Mouse (Mus musculus) lung, embryonic 14.5 days (tissue): ENCODE data around the gene S1pr1. TPM values are rescaled to one million over a fixed set of nuclear protein-coding genes. Genes with fewer than 3 reads are reported as not detected.

Experiments
- ATAC-seq: fragments of 200-750 bp; cut with Nextera tagmentation; 2 replicates; pipeline ENCODE4 v1.8.0; 2017; ENCODE audit warnings: mild to moderate bottlenecking, moderate TSS enrichment, moderate library complexity; ENCODE audit not compliant: insufficient read depth
- DNase-seq: peaks from one replicate; pipeline ENCODE4 v3.0.0-alpha.2; 2015
- H3K27ac ChIP-seq: fragments of 300-500 bp; sonication (generic); 2 replicates; pipeline ENCODE4 v1.5.1; 2014; ENCODE audit warnings: low read depth, mild to moderate bottlenecking, moderate library complexity
- H3K27me3 ChIP-seq: fragments of 300-500 bp; sonication (generic); 2 replicates; pipeline ENCODE4 v1.6.1; 2014; ENCODE audit warnings: low read length, control low read depth; ENCODE audit not compliant: insufficient read depth
- H3K36me3 ChIP-seq: fragments of 300-500 bp; sonication (generic); 2 replicates; pipeline ENCODE4 v1.6.1; 2014; ENCODE audit warnings: control low read depth; ENCODE audit not compliant: insufficient read depth
- H3K4me1 ChIP-seq: fragments of 300-500 bp; sonication (generic); 2 replicates; pipeline ENCODE4 v1.6.1; 2014; ENCODE audit warnings: antibody characterized with exemption, control low read depth; ENCODE audit not compliant: insufficient read depth
- H3K4me2 ChIP-seq: fragments of 300-500 bp; sonication (generic); 2 replicates; pipeline ENCODE4 v1.6.1; 2014; ENCODE audit warnings: mild to moderate bottlenecking
- H3K4me3 ChIP-seq: fragments of 300-500 bp; sonication (generic); 2 replicates; pipeline ENCODE4 v1.5.1; 2014; ENCODE audit warnings: low read depth, low read length
- H3K9ac ChIP-seq: fragments of 300-500 bp; sonication (generic); 2 replicates; pipeline ENCODE4 v1.6.1; 2014
- H3K9me3 ChIP-seq: fragments of 300-500 bp; sonication (generic); 2 replicates; pipeline ENCODE4 v1.6.1; 2016; ENCODE audit warnings: low read depth, low read length, control low read depth
- CTCF ChIP-seq: IDR thresholded peaks from 2 replicates; pipeline ENCODE4 v1.5.1; 2016; ENCODE audit warnings: antibody characterized with exemption, low read depth
- WGBS: fragments of 180-500 bp; shearing (Covaris S2); extraction: QIAGEN DNeasy Blood & Tissue Kit; methylation state at CpG from one replicate; pipeline ENCODE4 v1.1.7; 2014; 5-methylcytosine and 5-hydroxymethylcytosine counted together
- polyA plus RNA-seq: library from polyadenylated mRNA; unstranded; fragments of >200 nt; fragmentation: Nextera tagmentation; extraction: Ambion mirVana; gene quantifications from 2 replicates; pipeline ENCODE4 v1.2.1, GENCODE M21; 2014

Gene S1pr1
- 20.5 and 21.2 TPM in 2 replicates for polyA plus RNA-seq

- no peaks in the 10 kb centered on the region; the same call in 1 of the 2 replicates for H3K36me3 ChIP-seq
- H3K9ac ChIP-seq = peak within 1 kb of the TSS; percentile 74
- ATAC-seq (peak; percentile 94), DNase-seq (peak; percentile 93)
- H3K4me3 ChIP-seq = peak within 1 kb of the TSS; percentile 53
- H3K27me3 ChIP-seq = no peaks in the 10 kb centered on the region
- peak within 1 kb of the TSS; percentile 86 for H3K27ac ChIP-seq
- H3K4me2 ChIP-seq = peak within 1 kb of the TSS; percentile 82
- under 1% methylated on average over 51 of the region's 51 CpGs for WGBS
- H3K4me1 ChIP-seq = no peaks in the 10 kb centered on the region
- H3K9me3 ChIP-seq = no peaks in the 10 kb centered on the region
- TF ChIP-seq CTCF = peak; percentile 38
Measured at GRCm38 (mm10) chr3:115714671-115715651, at the start of gene S1pr1. S1pr1 (minus strand) TSS chr3:115715072.

- ATAC-seq = peak; percentile 88
- H3K4me1 ChIP-seq = no peaks in the 10 kb centered on the region
- H3K4me3 ChIP-seq = no peak overlapping the region
- no peaks in the 10 kb centered on the region for H3K36me3 ChIP-seq
- no peak overlapping the region for H3K27ac ChIP-seq
- no peaks in the 10 kb centered on the region for H3K9me3 ChIP-seq
- no peak for TF ChIP-seq CTCF
- H3K9ac ChIP-seq = no peak overlapping the region
- peak; percentile 60 for DNase-seq
- WGBS = 12% methylated on average over 6 of the region's 6 CpGs
- H3K27me3 ChIP-seq = no peaks in the 10 kb centered on the region
- H3K4me2 ChIP-seq = no peak overlapping the region
Measured at GRCm38 (mm10) chr3:115763292-115763691, 48.4 kb upstream of the S1pr1 start.

GRCm38 (mm10) chr3:115762841-115763240 lies 48.0 kb upstream of the S1pr1 start:
- no peak for ATAC-seq

GRCm38 (mm10) chr3:115759659-115760058 lies 44.8 kb upstream of the S1pr1 start:
- Histone ChIP-seq H3K27ac (no peak overlapping the region), H3K4me3 (no peak overlapping the region), H3K27me3 (no peaks in the 10 kb centered on the region), H3K4me1 (no peaks in the 10 kb centered on the region), H3K9ac (no peak overlapping the region), H3K4me2 (no peak overlapping the region), H3K36me3 (no peaks in the 10 kb centered on the region), H3K9me3 (no peaks in the 10 kb centered on the region)
- 91% methylated on average over 4 of the region's 4 CpGs for WGBS
- TF ChIP-seq CTCF = no peak
- ATAC-seq = no peak
- DNase-seq = no peak

More at GRCm38 (mm10) chr3:115762841-115763240, 48.0 kb upstream of the S1pr1 start:
- Histone ChIP-seq H3K27ac (no peak overlapping the region), H3K4me1 (no peaks in the 10 kb centered on the region), H3K4me3 (no peak overlapping the region), H3K9ac (no peak overlapping the region), H3K36me3 (no peaks in the 10 kb centered on the region), H3K27me3 (no peaks in the 10 kb centered on the region), H3K4me2 (no peak overlapping the region), H3K9me3 (no peaks in the 10 kb centered on the region)
- no peak for DNase-seq
- no peak for TF ChIP-seq CTCF
- 48% methylated on average over 7 of the region's 7 CpGs for WGBS

- H3K36me3 ChIP-seq = no peaks in the 10 kb centered on the region
- H3K4me3 ChIP-seq = no peak overlapping the region
- 4% methylated on average over 9 of the region's 9 CpGs for WGBS
- H3K4me2 ChIP-seq = peak overlapping the region; percentile 40
- TF ChIP-seq CTCF = no peak
- no peaks in the 10 kb centered on the region for H3K9me3 ChIP-seq
- H3K27ac ChIP-seq = no peak overlapping the region
- no peaks in the 10 kb centered on the region for H3K27me3 ChIP-seq
- no peaks in the 10 kb centered on the region for H3K4me1 ChIP-seq
- no peak overlapping the region for H3K9ac ChIP-seq
- ATAC-seq (peak; percentile 62; the same call in 1 of the 2 replicates), DNase-seq (no peak)
Measured at GRCm38 (mm10) chr3:115758455-115758912, 43.6 kb upstream of the S1pr1 start.

GRCm38 (mm10) chr3:115754466-115754865 lies 39.6 kb upstream of the S1pr1 start:
- Histone ChIP-seq H3K36me3 (no peaks in the 10 kb centered on the region), H3K27ac (no peak overlapping the region), H3K4me3 (no peak overlapping the region), H3K4me1 (no peaks in the 10 kb centered on the region), H3K4me2 (no peak overlapping the region), H3K27me3 (no peaks in the 10 kb centered on the region), H3K9me3 (no peaks in the 10 kb centered on the region), H3K9ac (no peak overlapping the region)
- DNase-seq = no peak
- no peak for ATAC-seq
- TF ChIP-seq CTCF = no peak
- 40% methylated on average over 8 of the region's 8 CpGs for WGBS

- no peak for TF ChIP-seq CTCF
- WGBS = 89% methylated on average over 3 of the region's 3 CpGs
- Histone ChIP-seq H3K4me2 (no peak overlapping the region), H3K4me3 (no peak overlapping the region), H3K27me3 (no peaks in the 10 kb centered on the region), H3K9ac (no peak overlapping the region), H3K9me3 (no peaks in the 10 kb centered on the region), H3K36me3 (no peaks in the 10 kb centered on the region), H3K27ac (no peak overlapping the region), H3K4me1 (no peaks in the 10 kb centered on the region)
- DNase-seq (no peak), ATAC-seq (no peak)
Measured at GRCm38 (mm10) chr3:115750369-115750768, 35.5 kb upstream of the S1pr1 start.
